Mouse (Mus musculus): Measurements from ENCODE around the gene Zfp873.
"Not testable (repeated sequence)": the region's sequence is repeated elsewhere in the genome, so short reads cannot be mapped to it uniquely, and the experiment has no call there.

Gene Zfp873

GRCm38 (mm10) chr10:82047597-82048459, at the start of gene Zfp873:
Zfp873 (plus strand) TSS chr10:82048123.
- peak; percentile 88 for DNase-seq (ENCODE audit: low read depth, low spot score)

- not testable (repeated sequence) for DNase-seq (ENCODE audit: low read depth, low spot score)
These were observed 44.7 kb upstream of the Zfp873 start for GRCm38 (mm10) chr10:82003209-82003608.

- DNase-seq (ENCODE audit: low read depth, low spot score), result not testable (repeated sequence)
These were observed 43.1 kb upstream of the Zfp873 start for GRCm38 (mm10) chr10:82004822-82005221.

- DNase-seq (ENCODE audit: low read depth, low spot score), result no peak
These were observed 5.7 kb upstream of the Zfp873 start for GRCm38 (mm10) chr10:82042191-82042590.

GRCm38 (mm10) chr10:82046603-82047002, 1.3 kb upstream of the Zfp873 start:
- DNase-seq (ENCODE audit: low read depth, low spot score), result no peak

- DNase-seq (ENCODE audit: low read depth, low spot score), result not testable (repeated sequence)
These were observed 509 bp downstream of the Zfp873 start for GRCm38 (mm10) chr10:82048460-82048804.

- DNase-seq (ENCODE audit: low read depth, low spot score), result peak; percentile 83
These were observed 35.1 kb downstream of the Zfp873 start, which contains the start of gene BC024063 for GRCm38 (mm10) chr10:82082728-82083621. BC024063 (plus strand) TSS chr10:82083353.

GRCm38 (mm10) chr10:82083622-82083971, 35.7 kb downstream of the Zfp873 start:
- not testable (repeated sequence) for DNase-seq (ENCODE audit: low read depth, low spot score)

Data from retina, adult 2 months (tissue).